Mouse (Mus musculus) kidney, postnatal 25 days (tissue): ENCODE measurements around the gene Zfx.
A peak's percentile ranks its signal among the peaks of the same experiment; 100 is the strongest.

Experiments used
- DNase-seq, 2 experiments: peaks; one replicate each; pipeline ENCODE4 v3.0.0; 2021; ENCODE audit warnings: mixed read lengths in 2 of 2

The Zfx gene

DNA sequence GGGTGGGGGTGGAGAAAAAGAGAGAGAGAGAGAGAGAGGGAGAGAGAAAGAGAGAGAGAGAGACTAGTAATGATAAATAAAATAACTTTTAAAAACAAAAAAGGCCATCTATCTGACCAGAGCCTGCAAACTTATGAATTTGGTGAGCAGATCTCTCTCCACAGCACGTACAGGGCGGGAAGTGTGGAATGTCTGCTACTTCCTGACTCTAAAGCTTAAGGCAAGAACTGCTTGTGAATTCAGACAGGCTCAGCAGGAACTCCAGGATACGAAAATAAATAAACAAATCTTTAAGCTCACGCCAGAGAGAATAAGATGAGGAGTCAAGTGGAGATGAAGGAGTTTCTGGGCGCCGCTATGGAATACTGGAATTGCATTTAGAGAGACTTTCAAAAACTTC lies 64.8 kb downstream of the Zfx start:
- no peak for DNase-seq

- DNase-seq = no peak
These were observed 74.5 kb downstream of the Zfx start for GRCm38 (mm10) chrX:94049048-94049447.

DNA sequence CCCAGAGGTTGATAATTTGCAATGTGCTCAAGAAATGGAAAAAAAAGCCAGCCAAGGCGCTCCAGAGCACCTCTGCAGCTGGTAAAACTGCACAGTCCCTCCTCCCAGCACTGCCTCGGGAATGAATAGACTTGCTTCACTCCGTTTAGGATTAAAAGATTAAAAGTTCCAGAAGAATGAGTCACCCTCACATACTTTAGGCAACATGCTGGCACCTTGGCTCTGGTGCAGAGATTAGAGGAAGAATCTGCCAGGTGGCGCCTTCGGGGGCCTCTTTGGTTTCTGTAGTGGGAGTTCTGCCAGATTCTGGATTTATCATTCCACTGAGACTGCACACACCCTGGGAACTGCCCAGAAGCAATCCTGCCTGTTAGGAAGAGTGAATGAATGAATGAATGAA lies 75.5 kb downstream of the Zfx start:
- peak in 1 of 2 experiments; percentile 9 for DNase-seq

DNA sequence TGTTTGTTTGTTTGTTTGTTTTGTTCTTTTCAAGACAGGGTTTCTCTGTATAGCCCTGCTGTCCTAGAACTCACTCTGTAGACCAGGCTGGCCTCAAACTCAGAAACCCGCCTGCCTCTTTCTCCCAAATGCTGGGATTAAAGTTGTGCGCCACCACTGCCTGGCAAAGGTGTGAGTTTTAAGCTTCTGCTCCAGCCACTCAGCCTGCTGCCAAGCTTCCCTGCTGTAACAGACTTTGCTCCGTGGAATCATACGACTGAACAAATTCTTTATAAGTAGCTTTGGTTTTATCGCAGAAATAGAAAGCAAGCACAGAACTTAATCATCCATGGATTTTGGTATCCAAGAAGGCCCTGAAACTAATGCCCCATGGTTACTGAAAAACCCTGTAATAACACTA lies 76.1 kb downstream of the Zfx start:
- DNase-seq = peak; percentile 2 to 59

DNA sequence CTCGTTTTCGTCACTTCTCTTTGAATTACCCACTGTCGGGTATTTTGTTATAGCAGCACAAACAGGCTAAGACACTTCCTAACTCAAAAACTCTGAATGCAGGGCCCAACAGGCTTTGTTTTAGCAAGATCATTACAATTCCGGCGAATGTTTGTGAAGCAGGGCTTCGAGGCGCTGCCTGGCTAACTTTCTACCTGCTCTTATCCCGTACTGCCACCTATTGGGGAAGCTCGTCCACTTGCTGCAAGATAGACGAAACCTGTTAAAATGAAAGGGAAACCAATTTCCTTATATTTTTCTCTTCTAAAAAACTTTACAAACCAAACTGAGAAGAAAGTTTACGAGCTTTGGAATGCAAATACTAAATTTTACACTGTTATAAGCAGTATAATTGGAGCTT lies 90.6 kb downstream of the Zfx start:
- peak; percentile 65 to 77 for DNase-seq

DNA sequence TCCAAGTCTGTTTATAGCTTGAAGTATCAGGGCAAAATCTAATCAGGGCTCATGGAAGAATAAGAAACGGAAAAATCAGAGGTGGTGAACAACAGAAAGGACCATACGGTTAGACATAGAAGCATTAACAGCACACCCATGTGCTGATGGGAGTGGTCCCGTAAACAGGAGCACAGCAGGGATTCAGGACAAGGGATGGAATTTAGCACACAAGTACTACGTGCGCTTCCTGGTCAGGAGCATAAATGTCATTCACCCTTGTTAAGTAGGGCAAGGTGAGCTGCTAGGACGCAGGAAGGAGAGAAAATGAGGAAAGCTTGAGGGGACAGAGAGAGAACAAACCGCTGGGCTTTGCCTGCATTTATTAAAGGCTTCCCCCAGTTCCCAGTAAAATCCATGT lies 93.4 kb downstream of the Zfx start:
- DNase-seq = no peak
